Mouse (Mus musculus): ENCODE measurements around the gene Rnf146. TPM values are rescaled to one million over a fixed set of nuclear protein-coding genes. Genes with fewer than 3 reads are reported as not detected.

Gene Rnf146
- 81.6 TPM for polyA plus RNA-seq (2014; fragmentation: Illumina TruSeq; extraction: RNeasy Lipid Tissue Mini Kit (QIAGEN cat#74804); ENCODE audit: low read depth, low replicate concordance)

DNA sequence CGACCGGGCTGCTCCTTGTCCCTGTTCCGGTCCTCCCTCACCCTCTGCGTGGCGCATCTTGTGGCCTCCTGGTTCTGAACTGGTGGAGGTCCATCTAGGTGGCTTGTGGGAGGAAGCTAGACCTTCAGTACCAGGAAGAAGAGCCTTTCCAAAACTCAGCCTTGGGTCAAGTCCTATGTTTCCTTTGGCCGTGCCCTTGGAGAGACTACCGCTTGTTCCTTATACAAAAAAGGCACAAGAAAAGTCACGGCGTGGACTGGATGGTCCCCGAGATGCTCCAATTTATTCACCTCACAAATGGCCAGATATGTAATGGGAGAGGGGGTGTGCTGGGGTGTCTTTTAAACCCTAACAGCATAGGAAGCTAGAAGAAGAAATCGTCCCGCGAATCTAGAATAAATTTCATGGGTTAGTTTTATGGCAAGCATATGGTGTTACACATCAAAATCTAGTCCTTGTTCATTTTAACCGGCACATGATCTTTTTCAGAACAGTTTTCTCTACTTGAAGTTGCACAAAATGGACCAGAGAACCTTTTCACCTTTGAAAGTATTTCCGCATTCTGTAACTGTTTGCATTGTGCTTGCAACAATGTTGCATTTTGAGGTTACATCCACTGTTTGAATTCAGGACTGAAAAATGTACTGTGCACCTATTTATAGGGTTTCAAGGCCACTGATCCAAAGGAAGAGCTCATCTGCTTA is at the start of gene Rnf146:
Gene Rnf146 (minus strand): TSS at position 246 of the 704 bp plus-strand sequence.

DNA sequence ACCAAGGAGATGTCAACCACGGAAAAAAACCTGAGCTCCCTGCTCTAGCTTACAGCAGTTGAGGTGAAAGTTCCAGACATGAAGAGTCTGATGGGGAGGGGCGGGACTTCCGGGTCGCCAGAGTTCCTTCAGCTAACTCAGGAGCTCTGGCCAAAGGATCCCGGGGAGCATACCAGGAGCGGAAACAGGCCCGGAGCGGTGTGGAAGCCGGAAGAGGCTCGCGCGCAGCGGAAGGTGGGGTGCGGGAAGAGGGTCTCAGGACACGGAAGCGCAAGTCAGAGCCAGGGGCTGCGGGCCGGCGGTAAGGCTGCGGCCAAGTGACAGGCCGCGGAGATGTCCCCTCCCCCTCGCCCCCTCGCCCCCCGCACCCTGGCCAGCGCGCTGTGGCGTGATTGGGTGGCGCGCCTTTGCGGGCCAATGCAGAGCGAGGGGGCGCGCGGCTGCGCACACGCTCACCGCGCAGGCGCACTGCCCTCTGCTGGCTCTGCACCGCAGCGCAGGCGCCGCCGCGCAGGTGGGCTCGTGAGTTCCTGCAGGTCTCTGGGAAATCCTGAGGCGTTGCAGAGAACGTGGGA is 49.1 kb downstream of the Rnf146 start, which contains the start of gene Echdc1:
Gene Echdc1 (plus strand): TSS at position 103 of the 575 bp plus-strand sequence.

Other genes with a start within 250 kb of the Rnf146 start
- gene Soga3, start 218.6 kb downstream of the Rnf146 start, polyA plus RNA-seq (2014; fragmentation: Illumina TruSeq; extraction: RNeasy Lipid Tissue Mini Kit (QIAGEN cat#74804); ENCODE audit: low read depth, low replicate concordance): not detected
- not detected for gene Gm49353, start 163.5 kb downstream of the Rnf146 start, polyA plus RNA-seq (2014; fragmentation: Illumina TruSeq; extraction: RNeasy Lipid Tissue Mini Kit (QIAGEN cat#74804); ENCODE audit: low read depth, low replicate concordance)
- gene 9330159F19Rik, start 150.8 kb downstream of the Rnf146 start, polyA plus RNA-seq (2014; fragmentation: Illumina TruSeq; extraction: RNeasy Lipid Tissue Mini Kit (QIAGEN cat#74804); ENCODE audit: low read depth, low replicate concordance): not detected
- 201 TPM for gene Echdc1, start 49.3 kb downstream of the Rnf146 start, polyA plus RNA-seq (2014; fragmentation: Illumina TruSeq; extraction: RNeasy Lipid Tissue Mini Kit (QIAGEN cat#74804); ENCODE audit: low read depth, low replicate concordance)
- gene Rspo3, start 173.4 kb upstream of the Rnf146 start, polyA plus RNA-seq (2014; fragmentation: Illumina TruSeq; extraction: RNeasy Lipid Tissue Mini Kit (QIAGEN cat#74804); ENCODE audit: low read depth, low replicate concordance): 2.2 TPM